Mouse (Mus musculus): ENCODE measurements at regions not wholly inside any gene's neighbourhood (a gene's known extent, or its start where the extent isn't known, plus 50 kb on each side); places are given as distances from the start of the nearest gene placed in this dataset.

DNA sequence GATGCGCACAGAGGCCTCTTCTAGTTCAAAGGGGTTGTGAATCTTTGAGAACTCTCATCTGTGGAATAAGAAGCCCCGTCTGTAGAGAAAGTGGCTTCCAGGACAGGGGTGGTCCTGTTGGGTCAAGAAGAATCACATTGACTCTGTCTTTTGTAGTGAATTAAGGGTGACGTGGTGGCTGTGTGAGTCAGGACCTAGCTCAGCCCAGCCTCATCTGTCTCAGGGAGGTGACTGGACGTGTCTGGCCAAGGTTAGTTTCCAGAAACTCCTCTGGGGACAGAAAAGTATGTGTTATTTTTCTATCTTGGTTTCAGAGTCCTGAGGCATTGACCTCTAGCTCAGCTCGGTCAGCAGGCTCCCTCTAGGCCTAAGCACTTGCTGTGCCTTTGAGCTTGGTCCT, 73.3 kb upstream of the Lep start:
- Histone ChIP-seq H3K4me1 (ENCODE audit: control insufficient read depth, insufficient read depth, low read length) (no peaks in the 10 kb centered on the region; the same call in 1 of the 2 replicates), H3K36me3 (ENCODE audit: control insufficient read depth, insufficient read depth, low read length) (no peaks in the 10 kb centered on the region), H3K9me3 (ENCODE audit: control insufficient read depth, low read length) (no peaks in the 10 kb centered on the region), H3K27ac (ENCODE audit: low read depth, low read length) (no peak overlapping the region), H3K27me3 (ENCODE audit: control insufficient read depth, insufficient read depth, low read length) (peaks cover 5% of the 10 kb centered on the region), H3K9ac (ENCODE audit: low read depth, low read length) (no peak overlapping the region), H3K4me3 (ENCODE audit: low read length) (no peak overlapping the region), H3K4me2 (replicated peaks; ENCODE audit: low read depth, low read length) (no peak overlapping the region)
- no peak for ATAC-seq (ENCODE audit: low FRiP score, low TSS enrichment)
- 74% methylated on average over 5 of the region's 5 CpGs for WGBS

DNA sequence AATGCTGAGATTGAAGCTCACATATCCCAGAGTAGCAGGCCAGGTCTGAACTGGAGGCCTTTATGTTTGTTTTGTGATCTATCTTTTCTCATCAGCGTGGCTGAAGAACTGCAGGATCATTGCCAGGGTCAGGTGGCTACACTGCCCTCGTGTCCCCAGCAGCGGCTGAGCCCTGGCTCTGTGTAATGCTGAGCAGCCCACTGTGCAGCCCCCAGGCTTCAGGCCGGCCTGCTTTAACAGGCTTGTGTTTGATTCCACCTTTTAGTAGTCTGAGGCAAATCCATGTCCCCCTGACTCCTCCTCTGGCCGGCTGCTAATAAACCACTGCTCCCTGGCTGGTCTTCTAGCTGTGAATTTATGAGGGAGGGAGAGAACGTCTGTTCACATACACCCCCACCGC, 72.6 kb upstream of the Lep start:
- no peaks in the 10 kb centered on the region for H3K9me3 ChIP-seq (ENCODE audit: control insufficient read depth, low read length)
- WGBS = 33% methylated on average over 7 of the region's 7 CpGs
- H3K9ac ChIP-seq (ENCODE audit: low read depth, low read length) = no peak overlapping the region
- H3K4me1 ChIP-seq (ENCODE audit: control insufficient read depth, insufficient read depth, low read length) = no peaks in the 10 kb centered on the region
- H3K4me3 ChIP-seq (ENCODE audit: low read length) = no peak overlapping the region
- ATAC-seq (ENCODE audit: low FRiP score, low TSS enrichment) = no peak
- H3K4me2 ChIP-seq (replicated peaks; ENCODE audit: low read depth, low read length) = no peak overlapping the region
- no peak overlapping the region for H3K27ac ChIP-seq (ENCODE audit: low read depth, low read length)
- no peaks in the 10 kb centered on the region; the same call in none of the 2 replicates for H3K27me3 ChIP-seq (ENCODE audit: control insufficient read depth, insufficient read depth, low read length)
- no peaks in the 10 kb centered on the region for H3K36me3 ChIP-seq (ENCODE audit: control insufficient read depth, insufficient read depth, low read length)

DNA sequence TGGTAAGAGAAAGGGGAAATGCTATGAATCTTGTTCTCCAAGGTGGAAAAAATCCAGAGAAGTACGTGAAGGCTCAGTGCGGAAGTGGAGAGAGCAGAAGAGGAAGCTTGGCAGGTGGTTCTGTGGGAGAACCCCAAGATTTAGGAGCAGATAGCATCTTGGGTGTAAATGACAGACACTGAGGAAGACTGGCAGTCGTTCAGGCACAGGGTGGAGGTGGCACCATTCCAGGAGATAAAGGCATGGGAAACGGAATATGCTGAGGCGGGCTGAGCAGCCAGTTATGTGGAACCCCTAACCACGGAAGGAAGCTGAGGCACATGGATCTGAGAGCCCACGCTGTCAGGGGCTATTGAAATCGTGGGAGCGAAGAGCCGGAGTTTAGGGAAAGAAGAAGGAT, 70.6 kb upstream of the Lep start:
- no peak overlapping the region for H3K9ac ChIP-seq (ENCODE audit: low read depth, low read length)
- no peak overlapping the region for H3K4me3 ChIP-seq (ENCODE audit: low read length)
- H3K27ac ChIP-seq (ENCODE audit: low read depth, low read length) = no peak overlapping the region
- H3K36me3 ChIP-seq (ENCODE audit: control insufficient read depth, insufficient read depth, low read length) = no peaks in the 10 kb centered on the region
- H3K9me3 ChIP-seq (ENCODE audit: control insufficient read depth, low read length) = no peaks in the 10 kb centered on the region
- no peak overlapping the region for H3K4me2 ChIP-seq (replicated peaks; ENCODE audit: low read depth, low read length)
- no peaks in the 10 kb centered on the region for H3K27me3 ChIP-seq (ENCODE audit: control insufficient read depth, insufficient read depth, low read length)
- H3K4me1 ChIP-seq (ENCODE audit: control insufficient read depth, insufficient read depth, low read length) = no peaks in the 10 kb centered on the region
- 65% methylated on average over 10 of the region's 10 CpGs for WGBS
- ATAC-seq (ENCODE audit: low FRiP score, low TSS enrichment) = no peak

GRCm38 (mm10) chr6:28990210-28990609, 69.8 kb upstream of the Lep start:
- Histone ChIP-seq H3K36me3 (ENCODE audit: control insufficient read depth, insufficient read depth, low read length) (no peaks in the 10 kb centered on the region), H3K4me2 (replicated peaks; ENCODE audit: low read depth, low read length) (no peak overlapping the region), H3K4me1 (ENCODE audit: control insufficient read depth, insufficient read depth, low read length) (no peaks in the 10 kb centered on the region), H3K4me3 (ENCODE audit: low read length) (no peak overlapping the region), H3K27me3 (ENCODE audit: control insufficient read depth, insufficient read depth, low read length) (no peaks in the 10 kb centered on the region), H3K27ac (ENCODE audit: low read depth, low read length) (no peak overlapping the region), H3K9me3 (ENCODE audit: control insufficient read depth, low read length) (no peaks in the 10 kb centered on the region), H3K9ac (ENCODE audit: low read depth, low read length) (no peak overlapping the region)
- 65% methylated on average over 5 of the region's 5 CpGs for WGBS
- no peak for ATAC-seq (ENCODE audit: low FRiP score, low TSS enrichment)

DNA sequence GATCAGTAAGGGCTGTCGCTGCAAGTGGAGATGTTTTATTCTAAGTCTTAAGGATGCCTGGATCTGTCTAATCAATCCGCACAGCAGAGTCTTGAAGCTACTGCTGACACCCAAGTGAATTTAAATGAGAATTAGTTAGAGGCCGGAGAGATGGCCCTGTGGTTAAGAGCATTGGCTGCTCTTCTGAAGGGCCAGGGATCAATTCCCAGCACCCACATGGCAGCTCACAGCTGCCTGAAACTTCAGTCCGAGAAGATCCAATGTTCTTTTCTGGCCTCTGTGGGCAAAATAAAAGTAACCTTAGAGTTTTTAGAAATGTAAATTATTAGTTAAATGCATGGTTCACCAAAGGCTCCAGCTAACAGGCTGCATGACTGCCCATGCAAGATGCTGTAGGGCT, 65.5 kb upstream of the Lep start:
- H3K27me3 ChIP-seq (ENCODE audit: control insufficient read depth, insufficient read depth, low read length) = no peaks in the 10 kb centered on the region
- no peak overlapping the region for H3K9ac ChIP-seq (ENCODE audit: low read depth, low read length)
- no peak overlapping the region for H3K4me3 ChIP-seq (ENCODE audit: low read length)
- no peaks in the 10 kb centered on the region for H3K9me3 ChIP-seq (ENCODE audit: control insufficient read depth, low read length)
- H3K27ac ChIP-seq (ENCODE audit: low read depth, low read length) = no peak overlapping the region
- no peak overlapping the region for H3K4me2 ChIP-seq (replicated peaks; ENCODE audit: low read depth, low read length)
- no peaks in the 10 kb centered on the region for H3K36me3 ChIP-seq (ENCODE audit: control insufficient read depth, insufficient read depth, low read length)
- ATAC-seq (ENCODE audit: low FRiP score, low TSS enrichment) = no peak
- WGBS = 85% methylated on average over 4 of the region's 4 CpGs
- no peaks in the 10 kb centered on the region for H3K4me1 ChIP-seq (ENCODE audit: control insufficient read depth, insufficient read depth, low read length)

GRCm38 (mm10) chr6:28995701-28996100, 64.3 kb upstream of the Lep start:
- H3K4me1 ChIP-seq (ENCODE audit: control insufficient read depth, insufficient read depth, low read length) = no peaks in the 10 kb centered on the region
- H3K4me3 ChIP-seq (ENCODE audit: low read length) = no peak overlapping the region
- WGBS = 41% methylated on average over 10 of the region's 10 CpGs
- no peaks in the 10 kb centered on the region for H3K27me3 ChIP-seq (ENCODE audit: control insufficient read depth, insufficient read depth, low read length)
- H3K4me2 ChIP-seq (replicated peaks; ENCODE audit: low read depth, low read length) = no peak overlapping the region
- no peak for ATAC-seq (ENCODE audit: low FRiP score, low TSS enrichment)
- H3K9ac ChIP-seq (ENCODE audit: low read depth, low read length) = no peak overlapping the region
- H3K36me3 ChIP-seq (ENCODE audit: control insufficient read depth, insufficient read depth, low read length) = no peaks in the 10 kb centered on the region
- H3K27ac ChIP-seq (ENCODE audit: low read depth, low read length) = no peak overlapping the region
- no peaks in the 10 kb centered on the region for H3K9me3 ChIP-seq (ENCODE audit: control insufficient read depth, low read length)

DNA sequence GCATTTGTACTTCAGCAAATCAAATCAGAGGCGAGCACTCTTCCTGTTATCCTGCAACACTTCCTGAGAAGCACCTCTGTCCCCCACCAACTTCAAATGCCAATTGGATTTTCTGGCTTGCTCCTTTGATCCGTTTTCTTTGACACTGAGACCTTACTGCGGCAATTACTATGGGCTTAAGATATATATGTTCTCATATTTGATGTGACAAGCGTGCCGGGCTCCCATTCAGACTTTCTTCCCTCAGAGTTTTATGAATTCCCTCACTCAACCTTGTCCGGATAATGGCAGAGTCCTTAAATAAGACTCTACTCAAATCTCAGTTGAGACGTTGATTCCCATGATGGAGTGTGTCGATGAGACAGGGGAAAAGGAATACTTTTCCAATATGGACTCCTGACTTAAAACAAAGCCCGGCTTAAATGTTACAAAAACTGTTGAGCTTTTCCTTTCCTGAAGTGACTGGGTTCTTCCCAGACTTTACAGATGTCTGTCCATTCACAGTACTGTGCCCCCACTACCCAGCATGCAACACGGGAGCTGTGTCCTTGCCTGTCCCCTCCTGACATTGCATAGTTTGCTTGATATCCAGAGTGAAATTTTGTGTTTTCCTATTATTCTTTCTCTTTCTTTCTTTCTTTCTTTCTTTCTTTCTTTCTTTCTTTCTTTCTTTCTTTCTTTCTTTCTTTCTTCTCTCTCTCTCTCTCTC, 60.5 kb upstream of the Lep start:
- ATAC-seq (ENCODE audit: low FRiP score, low TSS enrichment) = no peak
- no peak overlapping the region for H3K4me3 ChIP-seq (ENCODE audit: low read length)
- no peaks in the 10 kb centered on the region for H3K27me3 ChIP-seq (ENCODE audit: control insufficient read depth, insufficient read depth, low read length)
- WGBS = 67% methylated on average over 10 of the region's 10 CpGs
- H3K4me1 ChIP-seq (ENCODE audit: control insufficient read depth, insufficient read depth, low read length) = no peaks in the 10 kb centered on the region
- no peaks in the 10 kb centered on the region for H3K36me3 ChIP-seq (ENCODE audit: control insufficient read depth, insufficient read depth, low read length)
- no peak overlapping the region for H3K27ac ChIP-seq (ENCODE audit: low read depth, low read length)
- H3K9me3 ChIP-seq (ENCODE audit: control insufficient read depth, low read length) = no peaks in the 10 kb centered on the region
- no peak overlapping the region for H3K9ac ChIP-seq (ENCODE audit: low read depth, low read length)
- no peak overlapping the region for H3K4me2 ChIP-seq (replicated peaks; ENCODE audit: low read depth, low read length)

DNA sequence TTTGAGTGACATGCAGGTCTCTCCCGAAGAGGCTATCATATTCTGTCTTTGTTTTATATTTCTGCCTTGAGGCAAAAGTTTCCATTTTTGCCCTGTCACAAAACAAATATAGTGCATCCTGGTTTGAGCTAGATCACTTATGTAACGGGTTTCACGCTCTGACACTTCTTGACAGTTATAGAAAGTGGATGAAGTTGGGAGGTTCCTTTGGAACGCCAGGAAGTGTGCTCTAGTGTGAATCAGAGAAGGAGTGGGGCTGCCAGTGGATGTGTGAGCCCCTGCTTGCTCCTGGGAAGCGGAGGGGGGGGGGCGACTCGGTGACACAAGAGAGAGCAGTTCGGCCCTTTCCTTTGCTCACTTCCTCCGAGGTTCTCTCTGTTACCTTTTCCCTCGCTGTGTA, 57.9 kb upstream of the Lep start:
- no peak for ATAC-seq (ENCODE audit: low FRiP score, low TSS enrichment)
- no peaks in the 10 kb centered on the region for H3K27me3 ChIP-seq (ENCODE audit: control insufficient read depth, insufficient read depth, low read length)
- H3K4me3 ChIP-seq (ENCODE audit: low read length) = no peak overlapping the region
- H3K9me3 ChIP-seq (ENCODE audit: control insufficient read depth, low read length) = no peaks in the 10 kb centered on the region
- H3K9ac ChIP-seq (ENCODE audit: low read depth, low read length) = no peak overlapping the region
- no peak overlapping the region for H3K4me2 ChIP-seq (replicated peaks; ENCODE audit: low read depth, low read length)
- H3K36me3 ChIP-seq (ENCODE audit: control insufficient read depth, insufficient read depth, low read length) = no peaks in the 10 kb centered on the region
- no peaks in the 10 kb centered on the region for H3K4me1 ChIP-seq (ENCODE audit: control insufficient read depth, insufficient read depth, low read length)
- WGBS = 78% methylated on average over 10 of the region's 10 CpGs
- no peak overlapping the region for H3K27ac ChIP-seq (ENCODE audit: low read depth, low read length)

GRCm38 (mm10) chr6:29002811-29003210, 57.2 kb upstream of the Lep start:
- H3K9me3 ChIP-seq (ENCODE audit: control insufficient read depth, low read length) = no peaks in the 10 kb centered on the region
- H3K9ac ChIP-seq (ENCODE audit: low read depth, low read length) = no peak overlapping the region
- no peak overlapping the region for H3K4me2 ChIP-seq (replicated peaks; ENCODE audit: low read depth, low read length)
- H3K36me3 ChIP-seq (ENCODE audit: control insufficient read depth, insufficient read depth, low read length) = no peaks in the 10 kb centered on the region
- 0 out of 2 replicates have a peak, but pooled peaks have one; percentile 20 for ATAC-seq (ENCODE audit: low FRiP score, low TSS enrichment)
- WGBS = 39% methylated on average over 8 of the region's 8 CpGs
- no peaks in the 10 kb centered on the region for H3K27me3 ChIP-seq (ENCODE audit: control insufficient read depth, insufficient read depth, low read length)
- no peak overlapping the region for H3K4me3 ChIP-seq (ENCODE audit: low read length)
- H3K27ac ChIP-seq (ENCODE audit: low read depth, low read length) = no peak overlapping the region
- no peaks in the 10 kb centered on the region for H3K4me1 ChIP-seq (ENCODE audit: control insufficient read depth, insufficient read depth, low read length)
